Mouse (Mus musculus): ENCODE results near the gene Anxa10. TPM values are rescaled to one million over a fixed set of nuclear protein-coding genes. Genes with fewer than 3 reads are reported as not detected.

Anxa10 gene
- polyA plus RNA-seq (2012; rRNA removed; ENCODE audit: low replicate concordance): not detected in 2 replicates

DNA sequence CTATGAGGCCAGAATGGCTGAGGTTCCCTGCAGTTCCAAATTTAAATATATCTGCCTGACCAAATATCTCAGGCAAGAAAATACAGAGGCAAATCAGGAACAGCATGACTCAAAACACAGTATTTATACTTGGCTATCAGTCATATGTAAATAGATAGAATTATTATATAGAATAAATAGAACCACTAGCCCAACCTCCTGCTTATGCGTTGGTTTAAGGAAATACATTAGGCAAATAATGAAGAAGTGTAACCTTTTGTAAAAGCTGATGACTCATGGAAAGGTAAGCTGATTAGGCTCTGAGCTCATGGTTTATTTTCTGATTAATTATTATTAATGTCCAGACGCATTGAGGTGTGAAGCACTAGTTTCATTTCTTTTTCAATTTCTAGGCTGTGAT lies at the start of gene Anxa10:
Gene Anxa10 (minus strand): TSS at position 53 of the 400 bp plus-strand sequence.

Other genes with a start within 250 kb of the Anxa10 start
- gene Palld, start 220.5 kb downstream of the Anxa10 start, polyA plus RNA-seq (2012; rRNA removed; ENCODE audit: low replicate concordance): 42.1 and 118 TPM in 2 replicates
- gene Ddx60, start 195.1 kb downstream of the Anxa10 start, polyA plus RNA-seq (2012; rRNA removed; ENCODE audit: low replicate concordance): 1.1 and 2.0 TPM in 2 replicates

All from subcutaneous adipose tissue, adult 2 months (tissue).